Mouse (Mus musculus): ENCODE measurements around the gene Creb3. TPM values are rescaled to one million over a fixed set of nuclear protein-coding genes. Genes with fewer than 3 reads are reported as not detected.
"Not testable (repeated sequence)": the region's sequence is repeated elsewhere in the genome, so short reads cannot be mapped to it uniquely, and the experiment has no call there.

The Creb3 gene
- total RNA-seq, 2 experiments from 2014 or later = 9.6 to 42.2 TPM

DNA sequence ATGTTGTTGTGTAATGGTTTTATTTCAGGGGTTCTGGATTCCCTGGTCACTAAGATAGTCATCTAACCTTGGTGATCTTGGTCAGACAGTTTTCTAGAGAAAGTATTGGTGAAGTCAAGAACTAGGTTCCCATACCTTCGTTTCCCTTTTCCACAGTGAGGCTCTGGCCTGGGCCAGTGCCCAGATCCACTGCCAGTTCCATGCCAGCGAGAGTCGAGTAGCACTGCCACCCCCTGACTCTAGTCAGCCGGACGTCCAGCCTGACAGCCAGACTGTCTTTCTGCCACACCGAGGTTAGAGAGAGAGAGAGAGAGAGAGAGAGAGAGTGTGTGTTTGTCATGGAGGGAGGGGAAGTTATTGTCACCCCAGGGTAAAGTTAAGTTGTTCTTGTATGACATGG, 17.6 kb downstream of the Creb3 start:
- ATAC-seq (replicated peaks; ENCODE audit: low FRiP score, low TSS enrichment, poor library complexity, severe bottlenecking) = no peak

DNA sequence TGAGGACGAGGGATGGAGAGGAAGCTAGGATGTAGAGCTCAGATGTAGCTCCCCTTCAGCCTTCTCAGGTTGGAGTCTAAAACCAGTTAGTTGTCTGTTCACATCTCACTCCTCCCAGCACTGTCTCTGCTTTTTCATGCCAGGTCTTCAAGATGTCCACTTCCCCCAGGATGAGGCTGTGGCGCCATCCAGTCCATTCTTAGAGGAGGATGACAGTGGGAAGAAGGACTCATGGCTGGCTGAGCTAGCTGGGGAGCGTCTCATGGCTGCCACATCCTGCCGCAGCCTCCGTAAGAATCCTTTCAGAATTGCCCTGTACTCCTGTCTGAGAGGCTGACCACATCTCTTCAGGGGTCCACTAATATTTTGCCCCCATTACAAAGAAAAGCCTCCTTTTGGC, 18.6 kb downstream of the Creb3 start:
- no peak for ATAC-seq (replicated peaks; ENCODE audit: low FRiP score, low TSS enrichment, poor library complexity, severe bottlenecking)

DNA sequence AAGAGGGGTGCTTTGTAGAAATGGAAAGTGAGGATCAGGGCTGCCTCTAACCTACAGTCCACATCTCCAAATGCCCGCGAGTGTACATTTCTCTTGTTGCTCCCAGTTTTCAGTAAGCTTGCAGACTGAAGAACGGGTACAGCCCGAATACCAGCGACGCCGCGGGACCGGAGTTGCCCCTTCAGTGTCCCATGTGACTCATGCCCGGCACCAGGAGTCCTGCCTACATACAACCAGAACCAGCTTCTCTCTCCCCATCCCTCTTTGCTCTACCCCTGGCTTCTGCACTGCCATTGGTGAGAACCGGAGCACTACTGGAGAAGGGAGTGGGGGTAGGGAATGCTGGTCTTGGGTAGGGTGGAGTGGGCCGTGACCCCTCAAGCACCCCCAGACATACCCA, 19.2 kb downstream of the Creb3 start:
- no peak for ATAC-seq (replicated peaks; ENCODE audit: low FRiP score, low TSS enrichment, poor library complexity, severe bottlenecking)

DNA sequence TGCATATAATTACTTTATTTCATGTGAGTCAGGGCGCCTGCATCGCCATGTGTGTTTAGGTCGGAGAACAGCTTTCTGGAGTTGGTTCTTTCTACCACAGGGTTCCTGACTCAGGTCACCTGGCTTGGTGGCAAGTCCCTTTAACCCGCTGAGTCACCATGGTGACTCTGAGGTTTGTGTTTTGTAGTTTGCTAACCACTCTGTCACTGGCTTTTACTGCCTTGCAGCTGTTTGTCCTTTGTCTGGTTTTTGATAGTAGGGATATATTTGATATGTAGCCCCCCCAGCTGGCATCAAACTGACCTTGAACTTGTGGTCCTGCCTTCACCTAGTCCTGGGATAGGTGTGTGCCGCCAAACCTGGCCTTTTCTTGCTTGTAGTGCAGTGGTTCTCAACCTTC, 20.1 kb downstream of the Creb3 start:
- ATAC-seq (replicated peaks; ENCODE audit: low FRiP score, low TSS enrichment, poor library complexity, severe bottlenecking) = no peak

DNA sequence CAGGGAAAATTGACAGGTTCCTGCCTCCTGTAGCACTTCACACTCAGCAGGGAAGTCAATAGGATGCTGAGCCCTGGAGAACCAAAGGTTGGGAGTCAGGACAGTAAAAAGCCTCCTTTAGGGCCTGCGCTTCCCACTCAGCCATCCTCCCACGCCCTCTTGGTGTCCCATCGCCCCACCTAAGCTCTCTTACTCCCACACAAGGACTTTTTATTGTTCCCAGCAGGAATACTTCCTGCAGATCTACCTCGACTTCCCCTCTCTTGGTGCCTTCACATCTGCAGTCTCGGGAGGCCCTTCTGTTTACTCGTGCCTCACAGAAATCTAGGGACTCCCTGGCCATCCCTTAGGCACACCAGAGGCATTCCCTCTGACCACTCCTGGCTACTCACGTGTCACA, 21.3 kb downstream of the Creb3 start:
- no peak for ATAC-seq (replicated peaks; ENCODE audit: low FRiP score, low TSS enrichment, poor library complexity, severe bottlenecking)

DNA sequence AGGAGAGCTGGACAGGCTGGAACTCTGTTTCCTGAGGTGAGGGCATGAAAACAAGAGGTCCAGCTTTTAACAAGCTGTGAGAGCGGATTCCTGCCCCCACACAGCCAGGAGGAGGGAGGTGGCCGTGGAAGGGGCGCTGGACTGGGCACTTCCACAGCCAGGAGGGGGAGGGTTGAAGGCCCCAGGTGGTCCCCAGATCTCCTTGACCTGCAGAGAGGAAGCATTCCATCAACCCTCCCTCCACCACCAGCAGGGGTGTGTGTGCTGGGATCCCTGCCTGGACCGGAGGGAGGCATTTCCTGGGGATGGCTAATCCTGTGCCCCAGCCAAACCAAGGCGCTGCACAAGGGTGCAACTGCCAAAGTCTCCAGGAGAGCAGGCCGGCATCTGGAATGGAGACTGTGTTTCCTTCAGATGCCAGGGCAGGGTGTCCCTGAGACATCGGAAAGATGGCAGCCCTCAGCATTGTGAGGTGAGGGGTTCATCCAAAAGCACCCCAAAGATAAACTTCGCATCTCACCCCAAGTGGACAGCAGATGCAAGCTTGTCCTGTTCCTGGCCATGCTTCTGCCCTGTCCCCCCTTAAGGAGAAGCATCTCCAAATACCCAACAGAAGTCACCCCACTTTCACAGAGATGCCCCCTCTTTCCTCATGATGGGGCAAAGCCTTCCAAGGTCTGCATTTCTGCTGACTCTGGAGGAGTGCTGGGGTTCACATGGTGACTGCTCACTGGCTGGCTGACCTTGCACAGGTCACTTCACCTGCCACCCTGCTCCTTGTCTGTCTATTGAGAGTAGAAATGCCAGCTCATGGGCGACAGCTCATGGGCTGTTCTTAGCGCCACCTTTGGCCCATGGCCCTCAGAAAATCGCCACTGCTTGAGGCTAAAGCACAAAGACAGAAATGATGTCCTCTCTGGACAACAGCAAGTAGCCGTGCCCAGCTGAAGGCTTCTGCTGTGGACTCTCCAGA, 22.6 kb downstream of the Creb3 start, which contains the start of gene Msmp:
Msmp (minus strand) TSS at position 51 of the 973 bp plus-strand sequence.
- no peak for ATAC-seq (replicated peaks; ENCODE audit: low FRiP score, low TSS enrichment, poor library complexity, severe bottlenecking)

DNA sequence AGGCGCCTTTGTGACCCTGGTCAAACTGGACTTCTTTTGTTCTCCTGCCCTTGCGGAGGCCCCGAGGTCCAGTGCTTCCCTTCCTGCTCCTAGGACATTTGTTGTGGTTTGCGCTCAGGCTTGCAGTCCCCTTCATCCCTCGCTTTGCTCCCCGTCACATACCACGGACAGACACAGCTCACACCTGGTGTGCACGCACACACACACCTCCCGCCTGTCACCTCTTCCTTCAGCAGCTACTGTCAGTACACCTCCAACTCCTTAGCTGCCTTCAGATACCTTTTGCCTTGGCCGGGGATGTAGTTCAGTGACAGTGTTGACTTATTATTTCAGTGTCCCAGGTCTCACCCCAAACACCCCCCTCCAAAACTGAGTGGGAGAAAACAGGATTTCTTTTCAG, 23.6 kb downstream of the Creb3 start:
- ATAC-seq (replicated peaks; ENCODE audit: low FRiP score, low TSS enrichment, poor library complexity, severe bottlenecking) = no peak

DNA sequence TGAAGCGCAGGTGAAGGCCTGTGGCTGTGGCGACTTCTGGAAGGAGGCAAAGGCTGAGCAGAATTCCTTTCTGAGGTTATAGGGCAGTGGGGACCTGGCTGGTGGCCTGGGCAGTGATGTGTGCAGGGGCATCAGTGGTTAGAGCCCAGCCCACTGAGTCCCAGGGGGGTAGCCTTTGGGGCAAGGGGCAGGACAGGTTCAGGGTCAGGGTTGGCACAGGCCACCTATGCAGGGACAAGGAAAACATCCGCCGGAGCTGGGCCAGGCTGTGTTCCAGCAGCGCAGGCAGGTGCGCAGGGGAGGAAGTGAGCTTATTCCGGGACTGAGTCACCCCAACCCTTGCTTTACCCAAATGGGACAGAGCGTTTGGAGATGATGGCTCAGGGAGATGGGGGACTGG, 24.3 kb downstream of the Creb3 start:
- 0 out of 2 replicates have a peak, but pooled peaks have one; percentile 19 for ATAC-seq (replicated peaks; ENCODE audit: low FRiP score, low TSS enrichment, poor library complexity, severe bottlenecking)

DNA sequence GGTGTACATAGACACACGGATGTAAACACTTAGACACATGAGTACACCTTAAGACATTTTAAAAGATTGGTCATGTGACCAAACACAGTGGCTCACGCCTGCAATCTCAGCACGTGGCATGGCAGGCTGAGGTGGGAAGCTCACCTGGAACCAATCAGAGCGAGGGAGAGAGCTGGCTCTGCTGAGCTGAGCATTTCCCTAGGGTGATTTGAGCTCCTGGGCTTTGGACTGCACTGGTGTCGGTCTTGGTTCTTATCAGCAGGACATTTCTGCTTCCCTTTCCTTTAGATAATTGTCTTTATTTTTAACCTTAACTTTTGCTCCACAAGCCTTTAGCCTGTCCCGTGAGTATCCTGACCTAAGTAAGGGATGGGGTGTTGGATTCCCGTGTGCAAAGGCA, 25.5 kb downstream of the Creb3 start:
- ATAC-seq (replicated peaks; ENCODE audit: low FRiP score, low TSS enrichment, poor library complexity, severe bottlenecking) = no peak

DNA sequence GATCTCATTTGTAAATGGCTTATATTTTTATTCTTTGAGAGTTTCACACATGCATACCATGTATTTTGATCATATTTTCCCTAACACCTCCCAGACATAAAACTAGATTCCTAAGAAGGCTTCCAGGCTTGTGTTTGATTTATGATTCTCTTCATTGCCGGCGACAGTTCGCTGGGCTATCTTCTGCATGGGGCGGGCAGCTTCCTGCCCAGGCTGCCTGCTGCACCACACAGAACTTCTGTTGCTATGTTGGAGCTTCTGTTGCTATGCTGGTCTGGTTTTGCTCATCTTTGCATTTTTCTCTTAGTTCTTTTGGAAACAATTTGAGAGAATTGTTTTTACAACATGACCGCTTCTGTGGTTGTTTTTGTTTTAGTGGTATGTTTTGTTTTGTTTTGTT, 29.4 kb downstream of the Creb3 start:
- no peak for ATAC-seq (replicated peaks; ENCODE audit: low FRiP score, low TSS enrichment, poor library complexity, severe bottlenecking)

DNA sequence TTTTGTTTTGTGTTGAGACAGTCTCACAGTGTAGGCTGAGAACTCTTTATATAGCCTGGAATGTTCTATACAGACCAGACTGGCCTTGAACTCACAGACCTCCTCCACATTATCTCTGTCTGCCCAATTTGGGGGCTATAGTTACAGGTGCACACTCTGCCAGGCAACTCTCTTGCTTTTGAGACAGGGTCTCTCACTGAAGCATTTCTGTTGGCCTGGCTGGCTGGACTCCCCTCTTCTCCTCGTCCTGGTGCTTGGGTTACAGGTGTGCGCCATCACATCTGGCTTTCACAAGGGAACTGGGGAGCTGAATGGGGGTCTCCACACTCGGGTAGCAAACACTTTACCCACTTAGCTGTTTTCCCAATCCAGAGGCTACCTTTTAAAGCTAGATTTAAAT, 29.8 kb downstream of the Creb3 start:
- no peak for ATAC-seq (replicated peaks; ENCODE audit: low FRiP score, low TSS enrichment, poor library complexity, severe bottlenecking)

DNA sequence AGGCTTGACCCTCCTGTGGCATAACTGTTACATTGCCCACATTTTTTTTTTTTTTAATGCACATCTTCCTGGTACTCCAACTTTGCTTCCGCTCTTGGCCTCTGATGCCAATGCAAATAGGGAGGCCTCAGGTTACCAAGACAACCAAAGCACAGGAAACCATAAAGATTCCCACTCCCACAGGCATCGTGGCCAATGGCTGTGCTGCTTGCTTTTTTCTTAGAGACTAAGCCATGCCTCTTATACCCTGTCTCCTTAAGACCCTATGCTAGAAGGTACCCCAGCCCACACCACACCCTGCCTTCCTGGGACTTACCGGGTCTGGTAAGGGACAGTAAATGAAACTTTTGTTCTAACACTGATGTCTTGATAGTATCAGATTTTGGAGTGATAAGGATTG, 31.3 kb downstream of the Creb3 start:
- no peak for ATAC-seq (replicated peaks; ENCODE audit: low FRiP score, low TSS enrichment, poor library complexity, severe bottlenecking)

DNA sequence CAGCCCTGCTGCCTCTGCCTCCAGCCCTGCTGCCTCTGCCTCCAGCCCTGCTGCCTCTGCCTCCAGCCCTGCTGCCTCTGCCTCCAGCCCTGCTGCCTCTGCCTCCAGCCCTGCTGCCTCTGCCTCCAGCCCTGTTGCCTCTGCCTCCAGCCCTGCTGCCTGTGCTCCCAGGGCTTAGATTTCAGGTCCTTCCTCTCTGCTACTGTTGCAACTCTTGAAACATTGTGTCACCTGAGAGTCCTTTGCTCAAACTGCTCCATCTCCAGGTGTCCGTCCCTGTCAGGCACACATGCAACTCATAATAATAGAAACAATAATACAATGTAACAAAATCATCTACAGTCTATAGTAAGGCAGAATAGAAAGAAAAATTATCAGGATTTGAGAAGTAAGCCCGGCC, 34.5 kb downstream of the Creb3 start:
- ATAC-seq (replicated peaks; ENCODE audit: low FRiP score, low TSS enrichment, poor library complexity, severe bottlenecking) = not testable (repeated sequence)

DNA sequence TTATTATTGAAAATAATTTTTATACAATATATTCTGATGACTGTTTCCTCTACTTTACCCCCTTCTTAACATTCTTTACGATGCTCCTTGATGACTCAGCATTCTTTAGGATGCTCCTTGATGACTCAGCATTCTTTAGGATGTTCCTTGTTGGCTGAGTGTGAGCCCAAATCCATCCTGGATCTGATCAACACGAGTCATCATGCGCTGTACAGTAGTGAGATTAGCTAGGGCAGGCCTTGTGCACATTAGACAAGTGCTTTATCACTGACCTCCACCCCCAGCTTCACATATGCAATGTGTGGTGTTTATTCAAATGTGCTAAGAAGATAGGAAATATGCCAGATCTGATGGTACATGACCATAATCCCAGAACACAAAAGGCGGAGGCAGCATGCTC, 36.1 kb downstream of the Creb3 start:
- peak; percentile 84 for ATAC-seq (replicated peaks; ENCODE audit: low FRiP score, low TSS enrichment, poor library complexity, severe bottlenecking)

DNA sequence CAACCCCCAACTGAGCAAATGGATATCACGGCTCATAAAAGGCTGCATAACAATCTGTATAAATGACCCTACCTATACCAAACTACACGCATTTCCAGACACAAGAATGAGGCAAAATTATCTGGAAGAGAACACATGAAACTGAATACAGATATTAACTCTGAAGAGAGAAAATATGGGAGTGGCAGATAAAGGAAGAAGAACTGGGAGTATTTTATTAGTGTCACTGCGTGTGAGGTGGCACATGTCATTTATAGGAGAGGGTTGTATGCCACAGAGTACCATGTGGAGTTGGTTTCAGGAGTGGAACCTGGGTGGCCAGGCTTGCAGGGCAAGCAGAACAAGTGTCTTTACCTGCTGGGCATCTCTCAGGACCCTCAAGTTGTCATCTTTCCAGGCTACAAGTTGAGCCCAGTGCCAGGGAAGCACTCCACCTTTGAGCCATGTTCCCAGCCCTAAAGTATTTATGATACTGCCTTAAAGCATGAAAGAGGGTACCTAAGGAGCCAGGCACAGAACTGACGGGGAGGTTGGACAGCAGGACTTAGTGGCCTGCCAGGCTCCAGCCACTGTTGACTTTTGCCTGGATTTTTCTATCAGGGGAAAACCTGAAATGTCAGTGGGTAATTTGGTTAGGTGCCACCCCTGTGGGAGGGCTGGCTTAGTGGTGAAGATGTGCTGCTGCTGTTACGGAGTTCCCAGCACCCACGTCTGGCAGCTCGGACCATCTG, 36.7 kb downstream of the Creb3 start:
- peak; percentile 63 for ATAC-seq (replicated peaks; ENCODE audit: low FRiP score, low TSS enrichment, poor library complexity, severe bottlenecking)

DNA sequence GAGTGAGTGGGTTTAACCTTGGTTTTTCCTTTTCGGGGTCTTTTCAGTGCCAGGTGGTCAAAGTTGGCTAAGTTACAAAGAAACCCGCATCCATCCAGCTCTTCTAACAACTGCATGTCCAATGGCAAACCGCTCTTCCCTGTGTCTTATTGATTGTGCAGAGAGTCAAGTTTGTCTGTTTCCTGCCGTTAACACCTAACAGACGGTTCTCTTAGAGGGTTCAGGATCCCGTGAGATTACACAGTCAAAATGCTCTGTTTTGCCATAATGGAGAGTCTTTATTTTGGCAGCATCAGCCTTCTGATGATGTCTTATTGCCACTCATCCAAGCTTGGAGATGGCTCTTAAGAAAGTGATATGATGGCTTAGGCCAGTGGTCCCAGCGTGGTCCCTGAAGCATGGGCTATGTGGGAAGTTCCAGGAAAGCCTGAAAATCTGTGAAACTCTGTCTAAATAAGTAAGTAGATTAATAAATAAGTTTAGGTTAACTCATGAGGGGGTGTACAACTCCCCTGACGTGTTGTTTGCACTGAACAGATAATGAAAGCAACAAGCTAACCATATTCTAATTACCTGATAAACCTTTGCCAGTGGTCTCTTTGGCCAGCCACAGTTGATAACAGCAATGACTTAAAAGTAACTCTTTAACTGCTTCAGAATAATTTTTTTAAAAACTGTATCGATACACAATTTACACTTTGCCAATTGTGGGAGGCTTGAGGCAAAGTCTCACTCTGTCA, 38.2 kb downstream of the Creb3 start:
- no peak; the same call in 1 of the 2 replicates for ATAC-seq (replicated peaks; ENCODE audit: low FRiP score, low TSS enrichment, poor library complexity, severe bottlenecking)

DNA sequence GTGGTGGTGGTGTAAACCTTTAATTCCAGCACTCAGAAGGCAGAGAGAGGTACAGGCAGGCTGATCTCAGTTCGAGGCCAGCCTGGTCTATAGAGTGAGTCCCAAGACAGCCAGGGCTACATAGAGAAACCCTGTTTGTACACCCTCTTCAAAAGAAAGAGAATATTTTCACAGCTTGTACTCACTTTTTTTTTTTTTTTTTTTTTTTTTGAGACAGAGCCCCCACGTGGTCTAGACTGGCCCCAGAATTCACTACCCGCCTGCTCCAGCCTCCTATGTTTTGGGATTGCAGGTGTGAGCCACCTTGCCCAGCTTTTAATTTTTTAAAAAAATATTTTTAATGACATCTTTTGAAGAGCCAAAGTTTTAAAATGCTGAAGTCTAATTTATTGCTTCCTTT, 42.0 kb downstream of the Creb3 start:
- no peak for ATAC-seq (replicated peaks; ENCODE audit: low FRiP score, low TSS enrichment, poor library complexity, severe bottlenecking)

DNA sequence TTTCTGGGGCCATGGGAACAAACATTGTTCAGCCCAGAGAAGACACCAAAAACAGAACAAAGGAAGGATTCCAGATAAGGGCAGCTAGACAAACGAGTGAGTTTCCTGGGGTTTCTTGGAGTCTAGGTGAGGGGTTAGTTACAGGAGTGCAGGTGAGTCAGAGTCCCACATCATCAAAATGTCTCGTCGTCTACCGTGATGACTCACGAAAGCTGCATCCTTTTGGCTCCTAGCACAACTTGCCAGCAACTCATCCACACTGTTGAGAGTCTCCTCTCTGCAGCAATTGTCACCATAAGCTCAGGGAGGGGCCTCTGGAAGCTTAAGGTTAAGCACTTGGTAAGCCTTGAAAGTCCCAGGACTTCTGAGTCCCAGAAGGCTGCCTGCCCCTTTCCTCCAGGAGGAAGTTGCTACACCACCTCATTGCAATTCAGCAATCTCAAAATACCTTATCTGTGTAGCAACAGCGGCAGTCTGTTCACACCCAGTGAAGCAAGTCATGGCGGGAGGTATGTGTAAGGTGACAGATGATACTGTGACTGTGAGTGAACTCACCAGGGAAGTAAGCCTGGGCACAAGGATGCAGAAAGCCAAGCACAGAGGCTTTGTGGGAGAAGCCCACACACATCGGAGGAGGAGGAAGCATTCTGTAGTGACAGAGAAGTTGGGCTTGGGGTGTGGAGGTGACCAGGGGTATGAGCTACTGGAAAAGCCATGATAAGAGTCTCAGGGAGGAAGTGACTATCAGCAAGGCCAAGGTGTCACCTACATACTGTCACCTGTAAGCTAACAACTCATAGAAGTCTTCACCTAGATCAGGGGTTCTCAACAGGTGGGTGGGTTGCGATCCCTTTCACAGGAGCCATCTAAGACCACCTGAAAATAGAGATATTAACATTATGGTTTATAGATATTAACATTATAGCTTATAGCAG, 42.9 kb downstream of the Creb3 start:
- peak; percentile 94 for ATAC-seq (replicated peaks; ENCODE audit: low FRiP score, low TSS enrichment, poor library complexity, severe bottlenecking)

DNA sequence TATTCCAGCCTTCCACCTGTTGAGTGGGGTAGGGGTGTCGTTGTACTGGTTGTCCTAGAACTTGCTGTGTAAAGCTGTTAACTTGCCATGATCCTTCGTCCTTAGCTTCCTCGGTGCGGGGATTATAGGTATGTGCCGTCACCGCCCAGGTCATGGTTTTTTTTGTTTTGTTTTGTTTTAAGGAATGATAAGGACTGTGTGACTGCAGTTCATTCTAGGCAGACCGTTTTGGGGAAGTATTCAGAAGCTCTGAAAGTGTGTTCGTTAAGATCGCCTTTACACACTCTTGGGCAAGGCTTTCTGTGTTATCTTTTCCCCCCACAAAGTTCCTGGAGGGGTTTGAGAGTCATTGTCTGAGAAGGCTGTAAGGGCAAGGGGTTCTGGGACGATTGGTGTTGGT, 50.4 kb downstream of the Creb3 start:
- ATAC-seq (replicated peaks; ENCODE audit: low FRiP score, low TSS enrichment, poor library complexity, severe bottlenecking) = peak; percentile 71
